Mouse (Mus musculus) forebrain, embryonic 10.5 days (tissue): ENCODE data around the gene Wipf2. TPM values are rescaled to one million over a fixed set of nuclear protein-coding genes. Genes with fewer than 3 reads are reported as not detected.
"Not testable (repeated sequence)": the region's sequence is repeated elsewhere in the genome, so short reads cannot be mapped to it uniquely, and the experiment has no call there.

Experiments used
- DNase-seq: peaks from one replicate; pipeline ENCODE4 v3.0.0-alpha.2; 2017; ENCODE audit warnings: low spot score; ENCODE audit errors: extremely low spot score
- H3K27ac ChIP-seq: fragments of 300-500 bp; sonication (generic); 2 replicates; pipeline ENCODE4 v1.5.1; 2016; ENCODE audit warnings: mild to moderate bottlenecking
- H3K27me3 ChIP-seq: fragments of 300-500 bp; sonication (generic); 2 replicates; pipeline ENCODE4 v1.6.1; 2016; ENCODE audit warnings: mild to moderate bottlenecking; ENCODE audit not compliant: poor library complexity, severe bottlenecking
- H3K36me3 ChIP-seq: fragments of 300-500 bp; sonication (generic); replicated peaks from 2 replicates; pipeline ENCODE4 v1.6.1; 2016; ENCODE audit warnings: mild to moderate bottlenecking, moderate library complexity
- H3K4me1 ChIP-seq: fragments of 300-500 bp; sonication (generic); 2 replicates; pipeline ENCODE4 v1.6.1; 2016
- H3K4me3 ChIP-seq: fragments of 300-500 bp; sonication (generic); 2 replicates; pipeline ENCODE4 v1.5.1; 2016; ENCODE audit warnings: mild to moderate bottlenecking, moderate library complexity
- H3K9me3 ChIP-seq: fragments of 300-500 bp; sonication (generic); 2 replicates; pipeline ENCODE4 v1.6.1; 2016; ENCODE audit warnings: mild to moderate bottlenecking, moderate library complexity
- WGBS: fragments of 180-500 bp; shearing (Covaris S2); methylation state at CpG from one replicate; pipeline ENCODE4 v1.1.7; 2016; 5-methylcytosine and 5-hydroxymethylcytosine counted together
- polyA plus RNA-seq: library from polyadenylated mRNA; unstranded; fragments of >200 nt; fragmentation: Nextera tagmentation; extraction: Ambion mirVana; gene quantifications from 2 replicates; pipeline ENCODE4 v1.2.1, GENCODE M21; 2016

Gene Wipf2
- polyA plus RNA-seq, 1 experiment from 2014 or later: 4.5 TPM

- Histone ChIP-seq H3K4me3 (no peak overlapping the region), H3K36me3 (peaks cover 5% of the 10 kb centered on the region), H3K27ac (peak overlapping the region; percentile 73), H3K9me3 (no peaks in the 10 kb centered on the region), H3K4me1 (peaks cover 86% of the 10 kb centered on the region), H3K27me3 (peaks cover 79% of the 10 kb centered on the region)
- 55% methylated on average over 10 of the region's 10 CpGs for WGBS
- DNase-seq: no peak
Measured at GRCm38 (mm10) chr11:98930773-98931512, 67.5 kb downstream of the Wipf2 start.

DNA sequence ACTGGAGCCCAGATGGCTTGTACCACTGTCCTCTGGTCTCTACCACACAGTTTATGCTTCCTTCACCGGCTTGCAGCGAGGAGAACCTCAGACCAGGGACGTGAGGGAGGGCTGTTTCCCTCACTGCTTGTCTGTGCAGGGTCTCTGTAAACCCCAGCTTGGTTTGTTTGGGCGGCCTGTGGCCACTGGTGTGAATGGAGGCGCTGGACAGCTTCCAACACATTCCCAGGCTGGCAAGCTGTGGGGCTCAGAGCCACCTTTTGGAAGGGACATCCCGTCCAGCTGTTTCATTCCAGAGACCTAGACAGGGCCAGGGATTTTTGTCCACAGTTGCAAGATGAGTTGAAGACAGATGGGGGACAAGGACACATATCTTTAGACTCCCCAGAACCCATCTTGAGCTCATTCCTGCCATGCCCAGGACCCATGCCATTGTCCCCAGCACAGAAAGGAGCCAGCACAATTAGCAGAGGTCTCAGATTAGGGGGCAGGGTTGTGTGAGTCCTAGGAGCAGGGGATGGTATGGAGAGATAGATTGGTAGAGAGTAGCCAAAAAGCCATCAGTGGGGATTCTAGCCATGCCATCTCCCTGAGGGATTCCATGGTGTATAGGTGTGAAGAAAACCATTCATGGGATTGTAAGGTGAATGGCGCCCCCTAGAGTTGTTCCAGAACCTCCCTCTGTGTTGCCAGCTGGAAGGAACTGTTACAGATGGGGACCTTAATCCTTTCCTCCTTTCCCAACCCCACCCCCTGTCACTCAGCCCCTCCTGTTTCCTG is 68.3 kb downstream of the Wipf2 start:
- Histone ChIP-seq H3K4me3 (no peak overlapping the region; the same call in 1 of the 2 replicates), H3K27me3 (peaks cover 80% of the 10 kb centered on the region), H3K9me3 (no peaks in the 10 kb centered on the region), H3K27ac (peak overlapping the region; percentile 73), H3K36me3 (peaks cover 5% of the 10 kb centered on the region), H3K4me1 (peaks cover 86% of the 10 kb centered on the region)
- 46% methylated on average over 7 of the region's 7 CpGs for WGBS
- no peak for DNase-seq

GRCm38 (mm10) chr11:98932293-98933091 is 69.1 kb downstream of the Wipf2 start:
- no peaks in the 10 kb centered on the region for H3K9me3 ChIP-seq
- H3K27ac ChIP-seq: peak overlapping the region; percentile 73
- peaks cover 88% of the 10 kb centered on the region for H3K4me1 ChIP-seq
- WGBS: 46% methylated on average over 19 of the region's 19 CpGs
- peaks cover 77% of the 10 kb centered on the region for H3K27me3 ChIP-seq
- H3K36me3 ChIP-seq: peaks cover 5% of the 10 kb centered on the region
- peak overlapping the region; percentile 13 for H3K4me3 ChIP-seq
- no peak for DNase-seq

- Histone ChIP-seq H3K36me3 (peaks cover 5% of the 10 kb centered on the region), H3K27ac (peak overlapping the region; percentile 73), H3K27me3 (peaks cover 73% of the 10 kb centered on the region), H3K4me1 (peaks cover 88% of the 10 kb centered on the region), H3K9me3 (no peaks in the 10 kb centered on the region), H3K4me3 (peak overlapping the region; percentile 13)
- 53% methylated on average over 9 of the region's 9 CpGs for WGBS
- DNase-seq: no peak
Measured at GRCm38 (mm10) chr11:98933151-98933550, 69.7 kb downstream of the Wipf2 start.

DNA sequence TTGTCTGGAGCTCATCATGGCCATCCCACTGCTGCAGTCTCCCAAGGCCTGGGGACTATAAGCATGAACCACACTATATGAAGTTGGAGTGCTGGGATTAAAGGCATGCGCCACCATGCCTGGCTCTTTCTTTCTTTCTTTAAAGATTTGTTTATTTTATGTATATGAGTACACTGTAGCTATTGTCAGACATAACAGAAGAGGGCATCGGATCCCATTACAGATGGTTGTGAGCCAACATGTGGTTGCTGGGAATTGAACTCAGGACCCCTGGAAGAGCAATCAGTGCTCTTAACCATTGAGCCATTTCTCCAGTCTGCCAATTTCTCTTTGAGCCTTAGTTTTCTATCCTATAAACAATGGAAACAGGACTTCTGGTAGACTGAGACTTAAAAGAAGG is 70.4 kb downstream of the Wipf2 start:
- H3K27me3 ChIP-seq: peaks cover 73% of the 10 kb centered on the region
- 92% methylated on average over 2 of the region's 2 CpGs for WGBS
- DNase-seq, H3K27ac ChIP-seq, H3K4me3 ChIP-seq, H3K9me3 ChIP-seq, H3K36me3 ChIP-seq: not testable (repeated sequence)
- peaks cover 88% of the 10 kb centered on the region for H3K4me1 ChIP-seq

DNA sequence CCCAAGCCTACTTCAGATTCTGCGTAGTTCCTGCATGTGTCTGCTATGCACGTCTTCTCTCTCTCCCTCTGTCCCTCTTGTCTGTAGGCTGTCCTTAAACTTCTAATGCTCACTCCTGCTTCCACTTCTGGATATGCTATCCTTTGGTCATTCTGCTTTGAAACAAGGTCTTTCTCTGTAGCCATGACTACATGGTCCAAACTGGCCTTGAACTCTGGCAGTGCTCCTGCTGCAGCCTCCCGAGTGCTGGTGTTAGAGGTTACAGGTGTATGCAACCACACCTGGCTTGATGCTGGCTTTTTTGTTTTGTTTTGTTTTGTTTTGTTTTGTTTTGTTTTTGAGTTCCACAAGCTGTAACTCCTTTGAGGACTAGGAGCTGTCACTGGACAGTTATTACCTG is 70.9 kb downstream of the Wipf2 start:
- 83% methylated on average over 3 of the region's 3 CpGs for WGBS
- Histone ChIP-seq H3K4me3 (no peak overlapping the region), H3K27me3 (peaks cover 73% of the 10 kb centered on the region), H3K4me1 (peaks cover 88% of the 10 kb centered on the region), H3K9me3 (no peaks in the 10 kb centered on the region), H3K36me3 (peaks cover 5% of the 10 kb centered on the region), H3K27ac (no peak overlapping the region)
- no peak for DNase-seq

- DNase-seq: no peak
- 0 out of 2 replicates have a peak overlapping the region, but pooled peaks have one; percentile 90 for H3K27ac ChIP-seq
- peaks cover 73% of the 10 kb centered on the region for H3K27me3 ChIP-seq
Measured at GRCm38 (mm10) chr11:98935123-98935522, 71.7 kb downstream of the Wipf2 start.

DNA sequence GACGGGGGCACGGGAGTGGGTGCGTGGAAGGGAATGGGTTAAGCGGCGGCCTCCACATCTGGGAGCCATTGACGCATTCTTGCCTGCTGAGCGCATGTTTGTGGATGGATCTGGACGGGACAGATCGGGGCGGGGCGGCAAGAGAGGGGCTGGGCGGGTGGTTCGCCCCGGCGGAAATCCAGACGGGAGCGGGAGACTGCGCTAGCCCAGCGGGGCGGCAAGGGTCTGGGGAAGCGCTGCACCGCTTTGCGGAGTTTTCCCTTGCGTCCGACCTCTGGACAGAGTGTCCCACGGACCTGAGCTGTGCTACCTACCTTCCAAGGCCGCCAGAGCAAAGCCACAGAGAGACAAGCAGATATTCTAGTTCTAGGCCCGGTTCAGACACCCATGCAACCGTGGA is 72.7 kb downstream of the Wipf2 start:
- H3K27ac ChIP-seq: peak overlapping the region; percentile 90
- peak; percentile 73 for DNase-seq
- H3K9me3 ChIP-seq: no peaks in the 10 kb centered on the region
- H3K27me3 ChIP-seq: peaks cover 65% of the 10 kb centered on the region
- H3K4me1 ChIP-seq: peaks cover 88% of the 10 kb centered on the region
- peaks cover 5% of the 10 kb centered on the region for H3K36me3 ChIP-seq
- 1% methylated on average over 29 of the region's 29 CpGs for WGBS
- peak overlapping the region; percentile 82 for H3K4me3 ChIP-seq

More at GRCm38 (mm10) chr11:98935123-98935522, 71.7 kb downstream of the Wipf2 start:
- peaks cover 5% of the 10 kb centered on the region for H3K36me3 ChIP-seq
- no peak overlapping the region for H3K4me3 ChIP-seq
- 86% methylated on average over 3 of the region's 3 CpGs for WGBS
- H3K4me1 ChIP-seq: peaks cover 88% of the 10 kb centered on the region
- no peaks in the 10 kb centered on the region for H3K9me3 ChIP-seq

GRCm38 (mm10) chr11:98936606-98937409 is 73.4 kb downstream of the Wipf2 start:
- 2% methylated on average over 23 of the region's 23 CpGs for WGBS
- H3K9me3 ChIP-seq: no peaks in the 10 kb centered on the region
- peaks cover 5% of the 10 kb centered on the region for H3K36me3 ChIP-seq
- peak overlapping the region; percentile 82 for H3K4me3 ChIP-seq
- H3K27me3 ChIP-seq: peaks cover 62% of the 10 kb centered on the region
- H3K27ac ChIP-seq: peak overlapping the region; percentile 90
- DNase-seq: no peak
- H3K4me1 ChIP-seq: peaks cover 88% of the 10 kb centered on the region

DNA sequence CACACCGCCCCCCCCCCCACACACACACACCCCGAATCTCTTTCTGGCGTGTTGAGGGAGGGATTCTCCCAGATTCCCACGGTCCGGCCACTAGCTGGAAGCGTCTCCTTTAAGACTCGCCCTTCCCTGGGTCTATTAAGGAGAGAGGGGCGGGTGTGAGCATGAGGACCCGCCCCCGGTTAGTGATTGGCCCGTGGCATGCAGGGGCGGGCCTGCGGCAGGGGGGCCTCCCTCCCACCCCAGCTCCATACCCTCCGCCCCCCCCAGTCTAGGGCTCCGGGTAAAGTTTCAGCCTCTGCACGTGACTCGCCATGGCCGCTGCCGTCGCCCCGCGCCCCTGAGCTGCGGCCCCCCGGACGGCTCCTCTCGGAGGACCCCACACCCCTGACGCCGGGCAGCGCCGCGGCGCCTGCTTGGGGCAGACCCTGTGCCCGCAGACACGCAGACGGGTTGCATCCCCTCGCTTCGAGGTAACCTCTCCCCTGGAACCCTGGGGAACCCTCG is 74.0 kb downstream of the Wipf2 start:
- H3K4me1 ChIP-seq: peaks cover 88% of the 10 kb centered on the region
- H3K27ac ChIP-seq: peak overlapping the region; percentile 90
- H3K9me3 ChIP-seq: no peaks in the 10 kb centered on the region
- peak; percentile 83 for DNase-seq
- H3K36me3 ChIP-seq: peaks cover 5% of the 10 kb centered on the region
- H3K27me3 ChIP-seq: peaks cover 62% of the 10 kb centered on the region
- 1% methylated on average over 38 of the region's 38 CpGs for WGBS
- H3K4me3 ChIP-seq: peak overlapping the region; percentile 82

- H3K27ac ChIP-seq: peak overlapping the region; percentile 90
- peaks cover 60% of the 10 kb centered on the region for H3K27me3 ChIP-seq
- DNase-seq: no peak
- H3K4me3 ChIP-seq: peak overlapping the region; percentile 82
- under 1% methylated on average over 39 of the region's 39 CpGs for WGBS
- H3K9me3 ChIP-seq: no peaks in the 10 kb centered on the region
- peaks cover 88% of the 10 kb centered on the region for H3K4me1 ChIP-seq
- peaks cover 5% of the 10 kb centered on the region for H3K36me3 ChIP-seq
Measured at GRCm38 (mm10) chr11:98937914-98938694, 74.7 kb downstream of the Wipf2 start.
